Mouse (Mus musculus) right cerebral cortex, adult 18-20 months (tissue): ENCODE measurements around the gene Fndc5.

Experiments used
- DNase-seq: peaks from one replicate; pipeline ENCODE4 v3.0.0; 2022; ENCODE audit warnings: mixed read lengths

The Fndc5 gene

GRCm38 (mm10) chr4:129136579-129137391, at the start of gene Fndc5:
Fndc5 (plus strand) TSS chr4:129136999.
- DNase-seq: no peak

- no peak for DNase-seq
Observed at GRCm38 (mm10) chr4:129087850-129088249, 48.9 kb upstream of the Fndc5 start.

DNA sequence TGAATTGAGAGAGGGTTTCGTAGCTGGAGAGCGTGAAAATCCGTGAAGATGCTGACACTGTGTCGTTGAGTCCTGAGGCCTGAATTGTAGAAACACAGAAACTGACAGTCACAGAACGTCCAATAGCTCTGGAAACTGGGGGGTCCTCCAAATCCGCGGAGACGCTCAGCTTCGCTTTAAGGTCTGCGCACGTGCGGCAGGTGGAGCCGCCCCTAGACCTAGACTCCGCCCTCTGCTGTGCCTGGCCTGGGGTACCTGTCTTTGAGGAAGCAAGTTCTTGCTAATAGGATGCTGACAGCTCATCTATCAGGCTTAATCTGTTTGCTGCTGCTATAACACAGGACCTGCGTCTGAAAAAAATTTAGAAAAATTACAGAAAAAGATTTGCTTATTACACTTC, 41.5 kb upstream of the Fndc5 start:
- no peak for DNase-seq

GRCm38 (mm10) chr4:129097006-129097405, 39.8 kb upstream of the Fndc5 start:
- DNase-seq: no peak

- no peak for DNase-seq
Observed at GRCm38 (mm10) chr4:129102133-129102829, 34.5 kb upstream of the Fndc5 start.

GRCm38 (mm10) chr4:129105356-129105755, 31.4 kb upstream of the Fndc5 start, which contains the start of gene Tmem54:
Tmem54 (plus strand) TSS chr4:129105548.
- DNase-seq: no peak

DNA sequence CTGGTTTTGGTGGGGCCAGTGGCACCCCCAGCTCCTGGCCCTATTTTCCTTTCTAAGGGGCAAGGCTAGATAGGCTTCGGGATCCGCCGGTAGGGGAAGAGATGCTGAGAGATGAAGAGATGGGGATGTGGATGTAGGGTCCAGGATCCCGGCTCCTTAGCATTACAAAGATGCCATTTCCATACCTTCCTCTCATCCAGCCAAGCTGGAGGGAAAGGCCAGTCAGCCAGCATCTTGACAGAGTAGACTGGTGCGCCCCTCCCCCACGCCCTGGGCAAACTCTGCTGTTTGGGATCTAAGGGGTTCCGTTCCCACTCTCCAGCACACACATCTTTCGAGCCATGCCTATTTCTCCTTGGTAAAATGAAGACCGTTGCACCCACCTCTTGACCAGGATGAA, 30.7 kb upstream of the Fndc5 start:
- no peak for DNase-seq

DNA sequence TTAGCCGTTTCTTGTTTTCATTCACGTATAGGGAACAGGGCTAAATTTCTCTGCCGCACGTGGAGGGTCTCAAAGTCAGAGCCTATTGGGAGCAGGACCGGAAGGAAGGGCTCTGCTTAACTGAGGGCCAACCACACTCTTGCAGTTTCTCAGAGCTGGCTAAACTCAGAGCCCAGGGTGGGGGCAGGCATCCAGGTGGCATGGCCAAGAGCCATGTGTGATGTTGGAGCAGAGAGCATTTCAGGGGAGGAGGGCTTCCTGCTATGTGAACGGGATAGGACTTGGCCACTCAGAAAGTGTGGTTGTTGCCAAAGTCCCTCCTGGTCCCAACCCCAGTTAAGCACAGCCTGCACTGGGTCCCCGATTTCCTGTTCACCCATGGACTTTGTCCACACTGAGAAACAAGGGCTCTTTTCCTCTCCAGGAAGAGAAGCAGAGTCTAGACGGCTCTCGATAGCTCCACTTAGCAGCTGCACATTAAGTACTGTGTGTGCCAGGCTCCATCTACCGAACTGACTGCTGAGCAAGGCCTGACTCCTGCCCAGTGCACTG, 29.4 kb upstream of the Fndc5 start:
- DNase-seq: no peak

DNA sequence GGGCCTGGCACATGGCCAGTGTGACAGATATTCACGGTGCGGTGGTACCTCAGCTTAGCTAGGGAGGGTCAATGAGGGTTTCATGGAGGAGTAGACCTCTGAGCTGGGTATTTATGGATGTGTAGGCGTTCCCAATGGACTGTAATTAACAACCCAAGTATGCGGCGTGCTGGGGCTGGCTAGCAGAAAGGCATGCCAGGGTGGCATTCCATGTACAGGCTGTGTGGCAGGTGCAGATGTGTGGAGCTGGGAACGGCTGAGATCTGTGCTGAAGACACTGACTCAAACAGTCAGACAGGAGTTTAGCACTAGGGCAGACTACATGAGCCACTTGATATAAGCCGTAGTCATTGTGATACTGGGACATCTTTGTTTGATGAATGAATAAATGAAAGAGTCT, 28.2 kb upstream of the Fndc5 start:
- no peak for DNase-seq

GRCm38 (mm10) chr4:129110804-129111203, 26.0 kb upstream of the Fndc5 start:
- no peak for DNase-seq

DNA sequence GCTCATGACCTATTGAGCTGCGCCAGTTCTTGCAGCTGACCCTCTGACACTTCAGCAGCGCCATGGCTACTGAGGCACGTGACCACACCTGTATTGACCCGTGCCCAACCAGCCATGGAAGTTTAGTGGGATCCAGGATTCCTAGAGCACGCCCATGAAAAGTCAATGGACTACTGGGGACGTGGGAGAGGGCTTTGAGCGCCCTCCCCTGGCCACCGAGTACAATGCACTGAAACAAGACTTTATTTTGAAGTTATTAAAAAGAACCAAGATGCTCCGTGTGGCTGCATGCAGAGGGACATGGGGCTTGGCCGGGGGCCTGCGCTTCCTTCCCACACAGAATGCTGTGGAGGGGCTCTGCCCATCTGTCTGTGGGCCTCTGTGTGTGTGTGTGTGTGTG, 25.4 kb upstream of the Fndc5 start:
- DNase-seq: no peak

DNA sequence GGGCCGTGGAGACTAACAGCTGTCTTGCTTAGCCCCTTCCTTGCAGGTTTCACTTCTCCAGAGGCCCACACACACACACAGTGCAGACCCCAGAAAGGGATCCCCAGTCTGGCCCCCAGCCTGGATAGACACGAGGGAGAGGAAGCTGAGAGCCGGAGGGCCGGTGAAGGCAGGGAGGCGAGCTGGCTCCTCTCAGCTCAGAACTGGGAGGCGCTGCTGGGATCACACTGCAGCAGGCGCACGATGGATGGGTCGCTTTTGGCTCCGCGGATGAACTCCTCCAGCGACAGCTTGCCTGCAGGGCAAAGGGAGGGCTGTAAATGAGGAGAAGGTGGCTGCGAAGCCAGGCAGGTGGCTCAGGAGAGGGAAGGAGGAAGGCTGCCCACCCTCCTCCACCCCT, 24.6 kb upstream of the Fndc5 start:
- DNase-seq: no peak

DNA sequence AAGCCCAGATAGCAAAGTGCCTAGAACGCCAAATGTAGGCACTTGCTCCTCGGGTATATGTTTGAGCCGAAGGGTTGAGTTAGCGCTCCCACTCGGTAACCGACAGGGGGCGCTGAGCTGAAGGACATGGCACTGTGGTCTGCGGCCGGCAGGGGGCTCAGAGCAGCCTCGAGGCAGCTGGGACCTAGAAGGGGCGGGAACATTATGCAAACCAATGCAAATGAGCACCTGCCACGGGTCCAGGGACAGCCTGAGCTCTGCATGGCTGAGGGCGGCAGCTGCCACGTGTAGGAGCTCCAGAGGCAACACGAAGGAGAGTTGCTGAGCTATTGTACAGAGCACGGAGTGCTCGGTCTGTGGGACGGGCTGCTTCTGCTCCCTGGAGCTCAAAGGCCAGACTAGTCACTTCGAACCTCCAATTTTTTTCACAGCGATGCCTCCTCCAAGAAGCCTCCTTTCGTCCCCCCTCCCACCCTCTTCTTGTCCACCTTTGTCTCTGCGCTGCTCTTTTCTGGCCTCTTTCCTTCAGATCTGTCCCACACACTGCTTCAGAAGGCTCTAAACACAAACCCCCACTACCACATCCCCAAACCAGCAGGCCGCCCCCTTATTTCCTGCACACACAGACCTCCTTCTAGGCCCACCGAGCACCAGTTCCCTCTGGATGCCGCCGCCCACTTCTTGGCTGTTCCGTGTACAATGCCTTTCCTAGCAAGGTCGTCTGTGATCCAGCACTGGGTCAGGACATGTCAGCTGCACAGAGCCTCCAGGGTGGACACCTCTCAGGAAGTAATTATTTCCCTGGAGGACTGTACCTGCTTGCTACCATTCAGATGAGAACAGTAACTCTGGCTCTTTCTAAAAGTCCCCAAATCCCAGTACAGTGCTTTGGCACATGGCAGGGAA, 23.5 kb upstream of the Fndc5 start:
- DNase-seq: peak; percentile 94

- DNase-seq: no peak
Observed at GRCm38 (mm10) chr4:129116703-129117102, 20.1 kb upstream of the Fndc5 start.

GRCm38 (mm10) chr4:129117720-129118510, 18.9 kb upstream of the Fndc5 start:
- no peak for DNase-seq

GRCm38 (mm10) chr4:129119708-129120107, 17.1 kb upstream of the Fndc5 start:
- no peak for DNase-seq

DNA sequence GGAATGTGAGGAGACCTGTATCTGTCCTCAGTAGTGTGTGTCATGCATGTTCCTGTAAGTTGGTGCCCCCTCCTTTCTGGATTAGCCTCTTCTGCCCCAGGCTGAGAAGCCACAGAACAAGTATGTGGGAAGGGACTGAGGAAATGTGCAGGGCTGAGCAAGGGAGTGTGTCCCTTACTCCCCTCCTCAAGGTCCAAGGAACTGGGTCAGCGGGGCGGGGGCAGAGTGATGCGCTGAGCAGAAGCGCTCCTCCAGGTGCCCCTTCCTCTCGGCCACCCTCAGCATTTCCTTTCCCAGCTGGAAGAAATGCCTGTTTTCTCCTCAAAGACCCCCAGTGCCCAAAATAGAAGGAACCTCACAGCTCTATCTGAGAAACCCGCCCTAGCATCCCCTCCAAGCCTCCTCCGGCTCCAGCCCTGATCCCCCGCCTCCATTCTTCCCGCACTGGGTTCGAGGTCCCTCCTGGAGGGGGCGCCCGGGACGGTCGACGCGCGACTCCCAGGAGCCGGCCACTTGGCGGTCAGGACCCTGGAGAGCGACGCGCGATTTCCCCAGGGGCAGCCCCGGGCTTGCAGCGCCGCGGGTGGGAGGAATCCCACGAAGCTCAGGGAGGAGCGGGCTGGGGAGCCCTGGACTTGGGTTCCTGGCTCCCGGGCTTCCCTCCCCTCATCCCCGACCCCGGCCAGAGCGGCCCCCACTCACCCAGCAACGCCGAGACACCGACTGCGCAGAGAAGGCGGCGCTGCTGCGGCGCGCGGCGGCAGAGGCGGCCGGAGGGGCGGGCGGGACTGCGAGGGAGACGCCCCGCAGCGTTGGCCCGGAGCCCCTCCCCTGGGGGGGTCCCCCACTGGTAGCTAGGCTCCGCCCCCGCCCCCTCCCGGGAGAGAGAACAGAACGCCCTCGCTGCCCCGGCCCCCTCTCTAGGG, 16.0 kb upstream of the Fndc5 start:
- DNase-seq: peak; percentile 76

GRCm38 (mm10) chr4:129121569-129122086, 15.2 kb upstream of the Fndc5 start, which contains the start of gene Hpca:
Hpca (minus strand) TSS chr4:129122036.
- no peak for DNase-seq

- no peak for DNase-seq
Observed at GRCm38 (mm10) chr4:129122107-129122506, 14.7 kb upstream of the Fndc5 start.

DNA sequence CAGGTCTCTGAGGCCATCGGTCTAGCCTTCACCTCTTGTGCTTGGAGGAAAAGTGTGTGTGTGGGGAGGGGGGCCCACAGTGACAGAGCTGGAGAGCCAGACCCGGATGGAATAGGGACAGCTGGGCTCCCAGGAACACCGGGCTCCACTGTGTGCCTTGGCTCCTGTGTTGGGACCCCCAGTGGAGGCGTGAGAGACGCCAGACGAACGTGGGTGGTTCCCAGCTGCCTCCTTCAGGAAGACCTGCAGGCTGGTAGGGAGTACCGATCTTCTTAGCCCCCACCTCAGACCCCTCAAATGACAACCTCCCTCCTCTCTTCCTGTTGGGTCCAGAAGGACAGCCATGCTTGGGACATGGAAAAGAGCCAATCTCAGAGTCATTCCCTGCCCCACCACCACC, 14.1 kb upstream of the Fndc5 start:
- DNase-seq: no peak
